Mouse (Mus musculus) 3134 (cell line): ENCODE measurements at regions not wholly inside any gene's neighbourhood (a gene's known extent, or its start where the extent isn't known, plus 50 kb on each side); places are given as distances from the start of the nearest gene placed in this dataset.

Experiments used
- DNase-seq: peaks from one replicate; pipeline ENCODE4 v3.0.0-alpha.2; 2011; ENCODE audit warnings: low spot score; ENCODE audit not compliant: insufficient read length; ENCODE audit errors: extremely low read depth

GRCm38 (mm10) chr13:25751409-25751777, 481.1 kb upstream of the Nrsn1 start:
- DNase-seq, result no peak

- no peak for DNase-seq
Measured at GRCm38 (mm10) chr13:25750460-25751408, 480.4 kb upstream of the Nrsn1 start.

- DNase-seq, result no peak
Measured at GRCm38 (mm10) chr13:25738601-25739000, 468.3 kb upstream of the Nrsn1 start.

GRCm38 (mm10) chr13:25729327-25729892, 459.1 kb upstream of the Nrsn1 start:
- no peak for DNase-seq

GRCm38 (mm10) chr13:25727504-25728095, 457.3 kb upstream of the Nrsn1 start:
- no peak for DNase-seq

- no peak for DNase-seq
Measured at GRCm38 (mm10) chr13:25722595-25723525, 452.6 kb upstream of the Nrsn1 start.

- DNase-seq, result no peak
Measured at GRCm38 (mm10) chr13:25700965-25701364, 430.7 kb upstream of the Nrsn1 start.

- DNase-seq, result no peak
Measured at GRCm38 (mm10) chr13:25695956-25696355, 425.7 kb upstream of the Nrsn1 start.

- no peak for DNase-seq
Measured at GRCm38 (mm10) chr13:25695017-25695604, 424.8 kb upstream of the Nrsn1 start.

- DNase-seq, result no peak
Measured at GRCm38 (mm10) chr13:25678221-25678735, 408.0 kb upstream of the Nrsn1 start.

GRCm38 (mm10) chr13:25675208-25675607, 404.9 kb upstream of the Nrsn1 start:
- DNase-seq, result no peak

- DNase-seq, result no peak
Measured at GRCm38 (mm10) chr13:25666022-25666421, 395.7 kb upstream of the Nrsn1 start.

GRCm38 (mm10) chr13:25664963-25665606, 394.8 kb upstream of the Nrsn1 start:
- no peak for DNase-seq

- no peak for DNase-seq
Measured at GRCm38 (mm10) chr13:25648430-25648786, 378.1 kb upstream of the Nrsn1 start.

- DNase-seq, result no peak
Measured at GRCm38 (mm10) chr13:25647711-25648429, 377.6 kb upstream of the Nrsn1 start.

- no peak for DNase-seq
Measured at GRCm38 (mm10) chr13:25639522-25640291, 369.4 kb upstream of the Nrsn1 start.

- no peak for DNase-seq
Measured at GRCm38 (mm10) chr13:25629466-25629865, 359.2 kb upstream of the Nrsn1 start.

- DNase-seq, result no peak
Measured at GRCm38 (mm10) chr13:25617578-25617977, 347.3 kb upstream of the Nrsn1 start.
